Mouse (Mus musculus): ENCODE data around the gene Armcx5. TPM values are rescaled to one million over a fixed set of nuclear protein-coding genes. Genes with fewer than 3 reads are reported as not detected.
"Not testable (repeated sequence)": the region's sequence is repeated elsewhere in the genome, so short reads cannot be mapped to it uniquely, and the experiment has no call there.

The Armcx5 gene
- polyA plus RNA-seq, 1 experiment, result not detected

GRCm38 (mm10) chrX:135752832-135753231, 10.3 kb downstream of the Armcx5 start:
- Histone ChIP-seq H3K4me3 (replicated peaks) (no peak overlapping the region), H3K4me1 (no peaks in the 10 kb centered on the region), H3K36me3 (replicated peaks; ENCODE audit: low read length) (peaks cover 43% of the 10 kb centered on the region), H3K27me3 (replicated peaks) (no peaks in the 10 kb centered on the region), H3K9me3 (no peaks in the 10 kb centered on the region)
- TF ChIP-seq FLI1 (IDR thresholded peaks at IDR 0.05; ENCODE audit: low read length) (no peak), GATA1 (IDR thresholded peaks at IDR 0.05; ENCODE audit: borderline replicate concordance, low read length) (no peak)

- Histone ChIP-seq H3K27me3 (replicated peaks) (peaks cover 2% of the 10 kb centered on the region), H3K4me1 (no peaks in the 10 kb centered on the region), H3K36me3 (replicated peaks; ENCODE audit: low read length) (peaks cover 29% of the 10 kb centered on the region), H3K4me3 (replicated peaks) (no peak overlapping the region), H3K9me3 (no peaks in the 10 kb centered on the region)
- TF ChIP-seq FLI1 (IDR thresholded peaks at IDR 0.05; ENCODE audit: low read length), result no peak
- TF ChIP-seq GATA1 (IDR thresholded peaks at IDR 0.05; ENCODE audit: borderline replicate concordance, low read length), result no peak
Observed at GRCm38 (mm10) chrX:135761707-135762106, 19.2 kb downstream of the Armcx5 start.

- TF ChIP-seq GATA1 (IDR thresholded peaks at IDR 0.05; ENCODE audit: borderline replicate concordance, low read length) (no peak), FLI1 (IDR thresholded peaks at IDR 0.05; ENCODE audit: low read length) (no peak)
- H3K27me3 ChIP-seq (replicated peaks), result no peaks in the 10 kb centered on the region
Observed at GRCm38 (mm10) chrX:135768043-135768548, 25.6 kb downstream of the Armcx5 start.

GRCm38 (mm10) chrX:135768565-135768964, 26.0 kb downstream of the Armcx5 start:
- H3K4me1 ChIP-seq, result no peaks in the 10 kb centered on the region
- TF ChIP-seq FLI1 (IDR thresholded peaks at IDR 0.05; ENCODE audit: low read length), result no peak
- no peak overlapping the region for H3K4me3 ChIP-seq (replicated peaks)
- no peaks in the 10 kb centered on the region for H3K9me3 ChIP-seq
- no peaks in the 10 kb centered on the region for H3K36me3 ChIP-seq (replicated peaks; ENCODE audit: low read length)
- H3K27me3 ChIP-seq (replicated peaks), result no peaks in the 10 kb centered on the region

More at GRCm38 (mm10) chrX:135768043-135768548, 25.6 kb downstream of the Armcx5 start:
- no peaks in the 10 kb centered on the region for H3K9me3 ChIP-seq
- no peaks in the 10 kb centered on the region for H3K4me1 ChIP-seq
- peaks cover 4% of the 10 kb centered on the region for H3K36me3 ChIP-seq (replicated peaks; ENCODE audit: low read length)
- no peak overlapping the region for H3K4me3 ChIP-seq (replicated peaks)

- no peaks in the 10 kb centered on the region for H3K36me3 ChIP-seq (replicated peaks; ENCODE audit: low read length)
- no peak for TF ChIP-seq FLI1 (IDR thresholded peaks at IDR 0.05; ENCODE audit: low read length)
- TF ChIP-seq GATA1 (IDR thresholded peaks at IDR 0.05; ENCODE audit: borderline replicate concordance, low read length), result no peak
- peaks cover 5% of the 10 kb centered on the region for H3K27me3 ChIP-seq (replicated peaks)
- no peaks in the 10 kb centered on the region for H3K4me1 ChIP-seq
- H3K4me3 ChIP-seq (replicated peaks), result no peak overlapping the region
- H3K9me3 ChIP-seq, result peaks cover 10% of the 10 kb centered on the region; the same call in 1 of the 2 replicates
Observed at GRCm38 (mm10) chrX:135791536-135791935, 49.0 kb downstream of the Armcx5 start.

- Histone ChIP-seq H3K4me1 (no peaks in the 10 kb centered on the region), H3K36me3 (replicated peaks; ENCODE audit: low read length) (no peaks in the 10 kb centered on the region), H3K4me3 (replicated peaks) (no peak overlapping the region), H3K9me3 (peaks cover 10% of the 10 kb centered on the region; the same call in 1 of the 2 replicates), H3K27me3 (replicated peaks) (peaks cover 4% of the 10 kb centered on the region)
- TF ChIP-seq FLI1 (IDR thresholded peaks at IDR 0.05; ENCODE audit: low read length), result no peak
- no peak for TF ChIP-seq GATA1 (IDR thresholded peaks at IDR 0.05; ENCODE audit: borderline replicate concordance, low read length)
Observed at GRCm38 (mm10) chrX:135792326-135792725, 49.8 kb downstream of the Armcx5 start.

- not testable (repeated sequence) for H3K27me3 ChIP-seq (replicated peaks); H3K36me3 ChIP-seq (replicated peaks; ENCODE audit: low read length); H3K4me1 ChIP-seq
- Histone ChIP-seq H3K9me3 (peaks cover 10% of the 10 kb centered on the region; the same call in 1 of the 2 replicates), H3K4me3 (replicated peaks) (peak overlapping the region; percentile 59)
Observed at GRCm38 (mm10) chrX:135795591-135796304, 53.2 kb downstream of the Armcx5 start.

- not testable (repeated sequence) for H3K27me3 ChIP-seq (replicated peaks); H3K36me3 ChIP-seq (replicated peaks; ENCODE audit: low read length); H3K4me1 ChIP-seq
- H3K9me3 ChIP-seq, result peaks cover 10% of the 10 kb centered on the region; the same call in 1 of the 2 replicates
- peak overlapping the region; percentile 85 for H3K4me3 ChIP-seq (replicated peaks)
Observed at GRCm38 (mm10) chrX:135796305-135797211, 54.0 kb downstream of the Armcx5 start.

Other genes starting within 250 kb of the Armcx5 start
- not detected in 2 replicates for gene AV320801, start 248.1 kb upstream of the Armcx5 start, polyA plus RNA-seq (2012; ENCODE audit: insufficient read depth, low replicate concordance)
- gene Nxf7, start 144.0 kb upstream of the Armcx5 start, polyA plus RNA-seq (2012; ENCODE audit: insufficient read depth, low replicate concordance), result not detected in 2 replicates
- gene Prame, start 115.0 kb upstream of the Armcx5 start, polyA plus RNA-seq (2012; ENCODE audit: insufficient read depth, low replicate concordance), result not detected in 2 replicates
- not detected in 2 replicates for gene Tcp11x2, start 48.9 kb upstream of the Armcx5 start, polyA plus RNA-seq (2012; ENCODE audit: insufficient read depth, low replicate concordance)
- not detected in 2 replicates for gene Tmsb15a, start 17.5 kb upstream of the Armcx5 start, polyA plus RNA-seq (2012; ENCODE audit: insufficient read depth, low replicate concordance)
- gene Gprasp1, start within 50 bp of the Armcx5 start, polyA plus RNA-seq (2012; ENCODE audit: insufficient read depth, low replicate concordance), result 2.6 and 3.0 TPM in 2 replicates
- gene Bhlhb9, start 54.9 kb downstream of the Armcx5 start, polyA plus RNA-seq (2012; ENCODE audit: insufficient read depth, low replicate concordance), result 1.7 and 4.1 TPM in 2 replicates
- not detected in 2 replicates for gene Gprasp2, start 96.3 kb downstream of the Armcx5 start, polyA plus RNA-seq (2012; ENCODE audit: insufficient read depth, low replicate concordance)